Mouse (Mus musculus): ENCODE results near the gene Ndufb11.

The Ndufb11 gene

GRCm38 (mm10) chrX:20617176-20617902 lies at the start of gene Ndufb11, which contains the start of gene Rbm10:
Gene Ndufb11 (minus strand): TSS chrX:20617619.
Gene Rbm10 (plus strand): TSS chrX:20617503.
- in situ Hi-C loops (cut with MseI, MboI) = no loop called here

GRCm38 (mm10) chrX:20663444-20663790 lies 46.0 kb upstream of the Ndufb11 start:
- in situ Hi-C loops (cut with MseI, MboI) = no loop called here

GRCm38 (mm10) chrX:20662716-20663443 lies 45.5 kb upstream of the Ndufb11 start:
- in situ Hi-C loops (cut with MseI, MboI) = no loop called here

- in situ Hi-C loops (cut with MseI, MboI) = no loop called here
Measured at GRCm38 (mm10) chrX:20662317-20662715, 44.9 kb upstream of the Ndufb11 start.

GRCm38 (mm10) chrX:20658891-20659406 lies 41.5 kb upstream of the Ndufb11 start:
- in situ Hi-C loops (cut with MseI, MboI) = no loop called here

- in situ Hi-C loops (cut with MseI, MboI) = no loop called here
Measured at GRCm38 (mm10) chrX:20658026-20658652, 40.7 kb upstream of the Ndufb11 start, which contains the start of gene Uba1. Gene Uba1 (plus strand): TSS chrX:20658326.

GRCm38 (mm10) chrX:20657593-20657992 lies 40.2 kb upstream of the Ndufb11 start:
- in situ Hi-C loops (cut with MseI, MboI) = no loop called here

- in situ Hi-C loops (cut with MseI, MboI) = no loop called here
Measured at GRCm38 (mm10) chrX:20644780-20645179, 27.4 kb upstream of the Ndufb11 start.

- in situ Hi-C loops (cut with MseI, MboI) = no loop called here
Measured at GRCm38 (mm10) chrX:20638141-20638540, 20.7 kb upstream of the Ndufb11 start.

GRCm38 (mm10) chrX:20617903-20618399 lies 532 bp upstream of the Ndufb11 start:
- in situ Hi-C loops (cut with MseI, MboI) = no loop called here

GRCm38 (mm10) chrX:20616861-20617175 lies 601 bp downstream of the Ndufb11 start:
- in situ Hi-C loops (cut with MseI, MboI) = no loop called here

GRCm38 (mm10) chrX:20608500-20608899 lies 8.9 kb downstream of the Ndufb11 start:
- in situ Hi-C loops (cut with MseI, MboI) = no loop called here

GRCm38 (mm10) chrX:20587968-20588367 lies 29.5 kb downstream of the Ndufb11 start:
- in situ Hi-C loops (cut with MseI, MboI) = no loop called here

GRCm38 (mm10) chrX:20573927-20574326 lies 43.5 kb downstream of the Ndufb11 start:
- in situ Hi-C loops (cut with MseI, MboI) = no loop called here

GRCm38 (mm10) chrX:20572683-20573082 lies 44.7 kb downstream of the Ndufb11 start:
- in situ Hi-C loops (cut with MseI, MboI) = no loop called here

- in situ Hi-C loops (cut with MseI, MboI) = no loop called here
Measured at GRCm38 (mm10) chrX:20571024-20571423, 46.4 kb downstream of the Ndufb11 start.

All from mouse trophoblast stem cell (cell line).